Mouse (Mus musculus): ENCODE measurements around the gene Cmah. TPM values are rescaled to one million over a fixed set of nuclear protein-coding genes. Genes with fewer than 3 reads are reported as not detected.

Gene Cmah
- 0.28 and 0.30 TPM in 2 replicates for polyA plus RNA-seq (2014; fragmentation: Nextera tagmentation; extraction: Ambion mirVana)

DNA sequence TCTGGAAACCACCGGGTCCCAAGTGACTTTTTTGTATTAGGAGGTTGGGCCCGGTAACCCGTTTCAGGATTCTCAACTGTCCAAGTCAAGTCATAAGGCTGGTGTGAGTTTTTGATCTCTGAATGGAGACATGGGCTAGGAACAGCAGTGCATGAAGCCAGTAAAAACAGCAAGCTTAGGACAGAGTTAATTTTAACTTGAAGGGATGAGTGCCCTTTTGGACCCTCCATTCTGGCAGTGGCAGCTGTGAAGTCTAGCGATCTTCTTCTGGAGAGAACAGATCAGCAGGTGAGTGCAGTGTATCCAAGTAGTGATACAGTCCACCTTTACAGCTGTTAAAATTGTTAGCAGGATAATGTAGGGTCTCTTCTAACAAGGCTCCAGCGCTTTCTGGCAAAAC is at the start of gene Cmah:
TSS of gene Cmah (plus strand) at position 204 of the 400 bp plus-strand sequence.
- H3K27ac ChIP-seq (replicated peaks in 1 of 2; ENCODE audit: control insufficient read depth in 1 of 2, insufficient read depth in 1 of 2, low read depth in 2 of 2, low read length in 2 of 2) = no peak within 1 kb of the TSS
- no peak within 1 kb of the TSS for H3K4me2 ChIP-seq (ENCODE audit: low read length)
- no peaks in the 10 kb centered on the region for H3K27me3 ChIP-seq (ENCODE audit: control insufficient read depth, insufficient read depth, low read length)
- 0 out of 4 replicates have a peak, but pooled peaks cover 0 to 4% of the 10 kb centered on the region in 2 experiments for H3K4me1 ChIP-seq (ENCODE audit: control insufficient read depth in 2 of 2, insufficient read depth in 2 of 2, low read length in 2 of 2)
- no peak within 1 kb of the TSS for H3K4me3 ChIP-seq (ENCODE audit: control insufficient read depth in 1 of 2, insufficient read depth in 1 of 2, low read depth in 1 of 2, low read length in 2 of 2)
- no peaks in the 10 kb centered on the region for H3K9me3 ChIP-seq (ENCODE audit: control insufficient read depth, low read length)
- H3K36me3 ChIP-seq (ENCODE audit: control insufficient read depth, insufficient read depth, low read length) = no peaks in the 10 kb centered on the region
- ATAC-seq (ENCODE audit: insufficient number of reproducible peaks, insufficient read depth, low FRiP score, low read depth) = no peak
- WGBS = 75% methylated on average over 5 of the region's 5 CpGs
- H3K9ac ChIP-seq (ENCODE audit: low read length) = no peak within 1 kb of the TSS

DNA sequence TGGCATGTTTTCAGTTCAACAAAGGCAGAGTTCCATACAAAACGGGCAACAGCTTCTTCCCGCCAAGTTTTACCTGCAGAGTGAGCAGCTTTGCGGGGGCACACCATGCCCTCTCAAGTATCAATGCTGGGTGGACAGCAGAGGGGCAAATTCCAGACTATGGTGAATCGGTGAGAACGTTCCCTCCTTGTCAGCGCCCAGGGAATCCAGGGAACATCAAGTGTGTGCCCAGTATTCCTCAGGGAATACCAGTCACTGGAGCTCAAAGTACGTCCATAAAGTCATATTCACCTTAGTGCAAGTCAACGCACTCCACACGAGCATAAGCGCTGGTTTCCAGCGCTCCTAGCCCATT is 47.8 kb upstream of the Cmah start:
- Histone ChIP-seq H3K27me3 (ENCODE audit: control insufficient read depth, insufficient read depth, low read length) (peaks cover 16% of the 10 kb centered on the region), H3K4me2 (ENCODE audit: low read length) (no peak overlapping the region), H3K27ac (replicated peaks in 1 of 2; ENCODE audit: control insufficient read depth in 1 of 2, insufficient read depth in 1 of 2, low read depth in 2 of 2, low read length in 2 of 2) (no peak overlapping the region), H3K9ac (ENCODE audit: low read length) (no peak overlapping the region), H3K4me1 (ENCODE audit: control insufficient read depth in 2 of 2, insufficient read depth in 2 of 2, low read length in 2 of 2) (peaks cover 0 to 7% of the 10 kb centered on the region in 2 experiments; a peak in 2 of 4 replicates), H3K9me3 (ENCODE audit: control insufficient read depth, low read length) (no peaks in the 10 kb centered on the region), H3K36me3 (ENCODE audit: control insufficient read depth, insufficient read depth, low read length) (no peaks in the 10 kb centered on the region), H3K4me3 (ENCODE audit: control insufficient read depth in 1 of 2, insufficient read depth in 1 of 2, low read depth in 1 of 2, low read length in 2 of 2) (peak overlapping the region in 1 of 2 experiments; percentile 65; a peak in 1 of 4 replicates)
- no peak for ATAC-seq (ENCODE audit: insufficient number of reproducible peaks, insufficient read depth, low FRiP score, low read depth)
- 67% methylated on average over 11 of the region's 11 CpGs for WGBS

DNA sequence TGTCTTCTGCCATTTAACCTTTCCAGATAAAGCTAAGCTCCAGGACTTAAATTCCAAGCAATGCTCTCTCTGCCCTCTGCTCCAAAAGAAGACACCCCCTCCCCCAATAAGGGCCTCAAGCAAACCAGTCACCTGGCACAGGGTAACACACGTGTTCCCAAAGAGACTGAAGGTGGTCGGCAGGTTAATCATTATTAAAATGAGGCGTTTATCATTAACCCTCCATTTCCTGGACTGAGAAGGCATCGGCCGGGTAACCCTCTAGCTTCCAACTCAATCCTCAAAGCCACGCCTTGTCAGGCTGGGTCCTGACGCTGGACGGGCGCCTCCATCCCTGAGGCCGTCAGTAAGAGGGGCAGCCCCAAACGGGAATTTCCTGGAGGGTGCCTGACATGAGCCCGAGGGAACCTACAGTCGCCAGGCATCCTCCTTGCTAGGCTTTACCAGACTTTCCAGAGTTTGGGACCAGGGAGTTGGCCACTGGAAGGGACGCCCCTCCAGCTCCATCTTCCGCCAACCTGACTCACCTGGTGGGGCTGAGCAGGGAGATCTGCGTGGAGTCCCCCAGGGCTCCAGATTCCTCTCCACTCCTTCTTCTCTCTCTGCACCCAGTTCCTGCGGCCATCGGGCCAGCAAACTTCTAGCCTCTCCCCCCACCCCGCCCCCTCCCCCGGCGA is 47.3 kb upstream of the Cmah start:
- Histone ChIP-seq H3K27ac (replicated peaks in 1 of 2; ENCODE audit: control insufficient read depth in 1 of 2, insufficient read depth in 1 of 2, low read depth in 2 of 2, low read length in 2 of 2) (no peak overlapping the region), H3K27me3 (ENCODE audit: control insufficient read depth, insufficient read depth, low read length) (peaks cover 16% of the 10 kb centered on the region), H3K4me1 (ENCODE audit: control insufficient read depth in 2 of 2, insufficient read depth in 2 of 2, low read length in 2 of 2) (peaks cover 0 to 7% of the 10 kb centered on the region in 2 experiments; a peak in 2 of 4 replicates), H3K36me3 (ENCODE audit: control insufficient read depth, insufficient read depth, low read length) (no peaks in the 10 kb centered on the region), H3K4me3 (ENCODE audit: control insufficient read depth in 1 of 2, insufficient read depth in 1 of 2, low read depth in 1 of 2, low read length in 2 of 2) (peak overlapping the region; percentile 65 to 77), H3K9ac (ENCODE audit: low read length) (peak overlapping the region; percentile 71), H3K9me3 (ENCODE audit: control insufficient read depth, low read length) (no peaks in the 10 kb centered on the region), H3K4me2 (ENCODE audit: low read length) (peak overlapping the region; percentile 99)
- WGBS = 2% methylated on average over 21 of the region's 21 CpGs
- ATAC-seq (ENCODE audit: insufficient number of reproducible peaks, insufficient read depth, low FRiP score, low read depth) = no peak

DNA sequence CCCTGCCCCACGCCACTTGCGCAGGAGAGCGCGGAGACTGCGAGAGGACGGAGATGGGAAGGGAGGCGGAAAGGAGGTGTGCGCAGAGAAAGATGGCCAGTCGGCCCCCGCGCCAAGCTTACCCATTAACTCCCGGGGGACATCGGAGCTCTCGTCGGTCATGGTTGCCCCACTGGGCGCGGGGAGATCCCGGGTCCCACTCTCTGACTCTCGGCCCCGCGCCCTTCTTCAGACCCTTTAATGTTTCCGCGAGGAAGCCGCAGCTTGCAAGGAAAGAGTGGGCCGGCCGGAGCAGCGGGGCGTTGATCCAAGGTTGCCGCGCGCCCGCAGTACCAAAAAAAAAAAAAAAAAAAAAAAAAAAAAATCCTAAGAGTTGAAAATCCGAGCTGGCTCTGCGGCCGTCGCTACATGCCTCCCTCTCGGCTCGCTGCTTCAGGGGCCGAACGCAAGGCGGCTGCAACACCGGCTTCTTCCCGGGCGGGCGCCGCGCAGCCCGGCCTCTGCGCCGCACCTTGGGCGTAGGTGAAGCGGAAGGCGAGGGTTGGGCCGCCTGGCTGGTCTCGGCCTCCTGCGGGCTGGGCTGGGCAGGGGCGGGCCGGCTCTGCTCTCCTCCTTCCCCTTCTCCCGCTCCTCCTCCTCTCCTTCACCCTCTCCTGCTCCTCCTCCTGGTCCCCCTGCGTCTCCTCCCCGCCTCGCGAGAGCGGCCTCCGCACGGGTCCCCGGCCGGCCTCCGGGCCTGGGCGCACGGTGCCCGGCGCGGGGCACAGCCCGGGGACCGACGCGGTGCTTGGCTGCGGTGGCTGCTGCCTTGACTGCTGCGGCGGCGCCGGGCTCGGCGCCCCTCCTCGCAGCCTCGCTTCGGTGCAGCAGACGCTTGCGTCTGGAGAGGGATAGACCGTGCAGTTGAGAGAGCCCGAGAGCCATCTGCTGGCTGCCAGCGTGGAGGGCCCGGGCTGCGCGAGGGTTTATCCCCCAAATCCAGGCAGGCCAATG is 46.5 kb upstream of the Cmah start, which contains the start of gene Carmil1:
TSS of gene Carmil1 (minus strand) at position 357 of the 993 bp plus-strand sequence.
- H3K4me3 ChIP-seq (ENCODE audit: control insufficient read depth in 1 of 2, insufficient read depth in 1 of 2, low read depth in 1 of 2, low read length in 2 of 2) = peak within 1 kb of the TSS; percentile 65 to 77
- H3K27ac ChIP-seq (replicated peaks in 1 of 2; ENCODE audit: control insufficient read depth in 1 of 2, insufficient read depth in 1 of 2, low read depth in 2 of 2, low read length in 2 of 2) = peak within 1 kb of the TSS; percentile 38 to 59; a peak in 3 of 4 replicates
- peaks cover 0 to 7% of the 10 kb centered on the region in 2 experiments; a peak in 2 of 4 replicates for H3K4me1 ChIP-seq (ENCODE audit: control insufficient read depth in 2 of 2, insufficient read depth in 2 of 2, low read length in 2 of 2)
- peak within 1 kb of the TSS; percentile 71 for H3K9ac ChIP-seq (ENCODE audit: low read length)
- under 1% methylated on average over 83 of the region's 96 CpGs for WGBS
- peaks cover 16% of the 10 kb centered on the region for H3K27me3 ChIP-seq (ENCODE audit: control insufficient read depth, insufficient read depth, low read length)
- peak within 1 kb of the TSS; percentile 99 for H3K4me2 ChIP-seq (ENCODE audit: low read length)
- no peaks in the 10 kb centered on the region for H3K36me3 ChIP-seq (ENCODE audit: control insufficient read depth, insufficient read depth, low read length)
- ATAC-seq (ENCODE audit: insufficient number of reproducible peaks, insufficient read depth, low FRiP score, low read depth) = peak; percentile 93
- H3K9me3 ChIP-seq (ENCODE audit: control insufficient read depth, low read length) = no peaks in the 10 kb centered on the region

DNA sequence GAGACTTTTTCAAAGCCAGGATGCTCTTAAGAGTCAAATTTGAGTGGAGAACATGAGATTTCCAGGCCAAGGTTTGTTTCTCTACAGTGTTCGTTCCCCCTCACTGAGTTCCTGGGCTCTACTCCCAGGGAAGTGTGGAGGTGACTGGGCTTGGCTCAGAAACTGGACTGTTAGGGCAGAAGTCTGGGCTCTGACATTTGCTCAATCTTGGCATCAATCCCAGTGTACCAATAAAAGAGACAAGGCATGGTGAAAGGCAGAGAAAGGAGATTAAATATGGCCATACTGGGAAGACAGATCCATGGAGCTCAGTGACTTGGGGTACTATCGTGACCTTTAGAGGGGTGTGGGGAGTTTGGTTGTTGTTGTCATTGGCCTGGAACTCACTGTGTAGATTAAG is 39.8 kb upstream of the Cmah start:
- Histone ChIP-seq H3K27me3 (ENCODE audit: control insufficient read depth, insufficient read depth, low read length) (peaks cover 6% of the 10 kb centered on the region), H3K9ac (ENCODE audit: low read length) (no peak overlapping the region), H3K9me3 (ENCODE audit: control insufficient read depth, low read length) (no peaks in the 10 kb centered on the region), H3K4me3 (ENCODE audit: control insufficient read depth in 1 of 2, insufficient read depth in 1 of 2, low read depth in 1 of 2, low read length in 2 of 2) (no peak overlapping the region), H3K27ac (replicated peaks in 1 of 2; ENCODE audit: control insufficient read depth in 1 of 2, insufficient read depth in 1 of 2, low read depth in 2 of 2, low read length in 2 of 2) (no peak overlapping the region), H3K36me3 (ENCODE audit: control insufficient read depth, insufficient read depth, low read length) (no peaks in the 10 kb centered on the region), H3K4me1 (ENCODE audit: control insufficient read depth in 2 of 2, insufficient read depth in 2 of 2, low read length in 2 of 2) (no peaks in the 10 kb centered on the region), H3K4me2 (ENCODE audit: low read length) (no peak overlapping the region)
- WGBS = 79% methylated on average over 2 of the region's 2 CpGs
- ATAC-seq (ENCODE audit: insufficient number of reproducible peaks, insufficient read depth, low FRiP score, low read depth) = no peak

DNA sequence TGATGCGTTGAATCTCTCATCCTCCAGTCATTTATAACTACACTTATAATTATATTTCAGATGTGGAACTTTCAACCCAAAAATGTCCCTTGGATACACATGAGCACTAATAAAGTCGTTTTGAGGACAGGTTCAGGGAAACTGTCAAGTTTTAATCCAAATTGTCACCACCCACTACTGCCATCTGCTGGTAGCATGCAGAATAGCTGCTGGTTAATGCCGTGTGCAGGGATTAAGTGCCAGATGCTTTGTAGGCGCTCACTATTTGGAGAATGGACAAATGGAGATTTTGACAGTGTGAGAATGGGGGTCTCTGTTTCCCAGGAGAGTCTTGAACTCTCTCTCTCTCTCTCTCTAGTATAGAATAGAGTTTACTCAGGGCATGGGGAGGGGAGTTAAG is 30.0 kb upstream of the Cmah start:
- Histone ChIP-seq H3K4me2 (ENCODE audit: low read length) (no peak overlapping the region), H3K4me1 (ENCODE audit: control insufficient read depth in 2 of 2, insufficient read depth in 2 of 2, low read length in 2 of 2) (no peaks in the 10 kb centered on the region), H3K36me3 (ENCODE audit: control insufficient read depth, insufficient read depth, low read length) (no peaks in the 10 kb centered on the region), H3K9ac (ENCODE audit: low read length) (no peak overlapping the region), H3K4me3 (ENCODE audit: control insufficient read depth in 1 of 2, insufficient read depth in 1 of 2, low read depth in 1 of 2, low read length in 2 of 2) (no peak overlapping the region), H3K9me3 (ENCODE audit: control insufficient read depth, low read length) (no peaks in the 10 kb centered on the region), H3K27me3 (ENCODE audit: control insufficient read depth, insufficient read depth, low read length) (no peaks in the 10 kb centered on the region; the same call in 1 of the 2 replicates), H3K27ac (replicated peaks in 1 of 2; ENCODE audit: control insufficient read depth in 1 of 2, insufficient read depth in 1 of 2, low read depth in 2 of 2, low read length in 2 of 2) (no peak overlapping the region)
- 14% methylated on average over 4 of the region's 4 CpGs for whole genome bisulfite sequencing
- no peak for ATAC-seq (ENCODE audit: insufficient number of reproducible peaks, insufficient read depth, low FRiP score, low read depth)

DNA sequence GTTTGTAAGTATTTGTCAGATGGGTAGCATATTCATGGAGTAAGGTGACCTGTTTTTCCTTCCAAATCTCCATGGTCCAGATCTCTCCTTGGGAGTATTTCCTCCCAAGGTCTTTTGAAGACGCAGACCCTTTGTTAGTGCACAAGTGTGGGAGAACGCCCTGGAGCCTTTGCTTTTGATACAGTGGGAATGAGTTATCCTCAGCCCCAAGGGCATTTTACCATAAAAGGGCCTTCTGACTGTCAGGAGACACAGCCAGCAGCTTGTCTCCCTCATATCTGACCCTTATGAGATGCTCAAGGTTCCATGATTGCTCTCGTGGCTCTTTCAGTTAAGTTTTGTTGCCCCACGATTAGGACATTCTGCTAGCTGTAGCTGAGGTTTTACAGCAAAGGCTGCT is 21.7 kb upstream of the Cmah start:
- H3K27ac ChIP-seq (replicated peaks in 1 of 2; ENCODE audit: control insufficient read depth in 1 of 2, insufficient read depth in 1 of 2, low read depth in 2 of 2, low read length in 2 of 2) = no peak overlapping the region

More for the DNA sequence above, 21.7 kb upstream of the Cmah start:
- no peak overlapping the region for H3K9ac ChIP-seq (ENCODE audit: low read length)
- no peaks in the 10 kb centered on the region for H3K36me3 ChIP-seq (ENCODE audit: control insufficient read depth, insufficient read depth, low read length)
- H3K9me3 ChIP-seq (ENCODE audit: control insufficient read depth, low read length) = no peaks in the 10 kb centered on the region
- H3K4me3 ChIP-seq (ENCODE audit: control insufficient read depth in 1 of 2, insufficient read depth in 1 of 2, low read depth in 1 of 2, low read length in 2 of 2) = no peak overlapping the region
- H3K4me1 ChIP-seq (ENCODE audit: control insufficient read depth in 2 of 2, insufficient read depth in 2 of 2, low read length in 2 of 2) = no peaks in the 10 kb centered on the region
- no peak for ATAC-seq (ENCODE audit: insufficient number of reproducible peaks, insufficient read depth, low FRiP score, low read depth)
- H3K27me3 ChIP-seq (ENCODE audit: control insufficient read depth, insufficient read depth, low read length) = no peaks in the 10 kb centered on the region
- 72% methylated on average over 4 of the region's 4 CpGs for WGBS
- no peak overlapping the region for H3K4me2 ChIP-seq (ENCODE audit: low read length)

All from heart, embryonic 14.5 days (tissue).